Mouse (Mus musculus) kidney, adult 11 months (tissue): ENCODE results near the gene Ccdc116.
"Not testable (repeated sequence)": the region's sequence is repeated elsewhere in the genome, so short reads cannot be mapped to it uniquely, and the experiment has no call there.

Source experiments
- DNase-seq: peaks from one replicate; pipeline ENCODE4 v3.0.0; 2022

Gene Ccdc116

GRCm38 (mm10) chr16:17146772-17147235, at the start of gene Ccdc116:
TSS of gene Ccdc116 (minus strand) at chr16:17147229.
- peak; percentile 59 for DNase-seq

GRCm38 (mm10) chr16:17193823-17194222, 46.8 kb upstream of the Ccdc116 start:
- no peak for DNase-seq

GRCm38 (mm10) chr16:17185475-17185874, 38.4 kb upstream of the Ccdc116 start:
- no peak for DNase-seq

- DNase-seq, result no peak
Observed at GRCm38 (mm10) chr16:17183003-17183402, 36.0 kb upstream of the Ccdc116 start.

- no peak for DNase-seq
Observed at GRCm38 (mm10) chr16:17182136-17182535, 35.1 kb upstream of the Ccdc116 start.

- DNase-seq, result no peak
Observed at GRCm38 (mm10) chr16:17181382-17181781, 34.4 kb upstream of the Ccdc116 start.

- no peak for DNase-seq
Observed at GRCm38 (mm10) chr16:17179706-17180105, 32.7 kb upstream of the Ccdc116 start.

- no peak for DNase-seq
Observed at GRCm38 (mm10) chr16:17177623-17178170, 30.7 kb upstream of the Ccdc116 start.

- DNase-seq, result no peak
Observed at GRCm38 (mm10) chr16:17175765-17176164, 28.7 kb upstream of the Ccdc116 start.

- DNase-seq, result no peak
Observed at GRCm38 (mm10) chr16:17168049-17168448, 21.0 kb upstream of the Ccdc116 start.

GRCm38 (mm10) chr16:17167179-17167578, 20.1 kb upstream of the Ccdc116 start:
- no peak for DNase-seq

- not testable (repeated sequence) for DNase-seq
Observed at GRCm38 (mm10) chr16:17165478-17165877, 18.4 kb upstream of the Ccdc116 start.

GRCm38 (mm10) chr16:17154346-17154745, 7.3 kb upstream of the Ccdc116 start:
- no peak for DNase-seq

- DNase-seq, result no peak
Observed at GRCm38 (mm10) chr16:17151874-17152273, 4.8 kb upstream of the Ccdc116 start.

- DNase-seq, result peak; percentile 49
Observed at GRCm38 (mm10) chr16:17150520-17151258, 3.7 kb upstream of the Ccdc116 start.

GRCm38 (mm10) chr16:17148084-17148483, 1.1 kb upstream of the Ccdc116 start:
- no peak for DNase-seq

- DNase-seq, result no peak
Observed at GRCm38 (mm10) chr16:17147391-17147929, 431 bp upstream of the Ccdc116 start.

- DNase-seq, result no peak
Observed at GRCm38 (mm10) chr16:17144339-17144738, 2.7 kb downstream of the Ccdc116 start, which contains the start of gene Ydjc. TSS of gene Ydjc (plus strand) at chr16:17144621.

GRCm38 (mm10) chr16:17137355-17137754, 9.7 kb downstream of the Ccdc116 start:
- DNase-seq, result no peak

- no peak for DNase-seq
Observed at GRCm38 (mm10) chr16:17132906-17133200, 14.2 kb downstream of the Ccdc116 start.

- DNase-seq, result peak; percentile 97
Observed at GRCm38 (mm10) chr16:17132089-17132905, 14.7 kb downstream of the Ccdc116 start, which contains the start of gene Sdf2l1. TSS of gene Sdf2l1 (minus strand) at chr16:17132383.

- DNase-seq, result no peak
Observed at GRCm38 (mm10) chr16:17131191-17132088, 15.6 kb downstream of the Ccdc116 start.
